Mouse (Mus musculus) C3H10T1/2 (cell line): ENCODE results near the gene Sptan1. TPM values are rescaled to one million over a fixed set of nuclear protein-coding genes. Genes with fewer than 3 reads are reported as not detected.

Experiments used
- polyA plus RNA-seq, 2 experiments: library from polyadenylated mRNA; unstranded; fragments of >200 nt; fragmentation: generic; extraction: Trizol; gene quantifications; one replicate each; pipeline ENCODE4 v1.2.1; 2012; ENCODE audit warnings: missing spikeins in 2 of 2

Gene Sptan1
- polyA plus RNA-seq: 100 to 1,000 TPM in 1 of 2 experiments, 10 to 100 TPM in 1; 22.2 to 162 TPM

DNA sequence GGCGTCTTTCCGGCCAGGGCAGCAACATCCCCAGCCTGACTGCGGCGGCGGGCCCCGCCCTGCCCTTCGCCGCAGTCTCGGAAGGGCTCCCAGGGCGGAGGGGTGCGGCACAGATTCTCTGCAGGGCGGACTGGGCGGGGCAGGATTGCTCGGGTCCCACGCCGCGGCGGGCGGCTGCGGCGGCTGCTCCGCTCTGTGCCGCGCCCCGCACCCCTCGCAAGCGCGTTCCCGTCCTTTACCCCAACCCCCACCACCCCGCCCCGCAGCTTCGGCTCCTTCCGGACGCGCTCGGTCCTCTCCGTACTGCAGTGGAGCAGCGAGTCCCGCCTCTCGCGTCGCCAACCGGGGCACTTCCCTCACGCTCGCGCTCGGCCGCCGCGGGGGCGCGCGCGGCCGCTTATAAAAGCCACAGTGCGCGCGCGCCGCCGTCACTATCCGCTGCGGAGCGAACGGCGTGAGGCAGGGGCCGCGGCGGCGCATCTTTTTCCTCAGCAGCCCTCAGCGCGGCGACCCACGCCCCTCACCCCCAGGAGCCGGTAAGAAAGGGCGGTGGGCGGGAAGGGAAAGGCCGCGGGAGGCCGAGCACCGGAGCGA is at the start of gene Sptan1:
Gene Sptan1, plus strand, starts transcription at position 311 of the 594 bp plus-strand sequence.

DNA sequence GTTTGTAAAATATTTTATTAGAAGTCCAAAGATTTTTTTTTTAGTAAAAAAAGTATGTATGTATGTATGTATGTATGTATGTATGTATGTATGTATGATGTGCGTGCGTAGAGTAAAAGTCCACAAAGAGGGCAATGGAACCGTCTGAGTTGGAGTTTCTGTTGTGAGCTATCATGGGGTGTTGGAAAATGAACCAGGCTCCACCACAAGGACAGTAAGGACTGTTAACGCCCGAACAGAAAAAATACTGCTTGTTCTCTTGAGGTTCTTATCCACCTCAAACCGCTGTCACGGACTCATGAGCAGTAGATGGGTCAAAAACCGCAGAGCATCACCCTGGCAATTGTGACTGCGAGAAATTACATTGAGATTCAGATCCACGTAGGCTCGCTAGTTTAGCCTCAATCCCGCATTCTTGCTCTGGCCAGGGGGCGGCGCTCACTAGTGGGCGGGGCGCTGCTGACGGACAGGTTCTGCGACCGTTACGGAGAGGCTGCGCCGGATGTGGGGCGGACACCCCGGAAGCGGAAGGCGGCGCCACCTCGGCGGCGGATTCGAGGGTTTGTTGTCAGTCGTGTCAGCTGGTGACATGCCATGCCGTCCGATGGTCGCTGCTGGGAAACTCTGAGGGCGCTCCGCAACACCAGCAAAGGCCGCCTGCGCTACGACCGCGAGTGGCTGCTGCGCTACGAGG is 30.3 kb upstream of the Sptan1 start, which contains the start of gene Gle1:
Gene Gle1, plus strand, starts transcription at position 521 of the 694 bp plus-strand sequence.

GRCm38 (mm10) chr2:30048699-30049388 is 83.5 kb downstream of the Sptan1 start, which contains the start of gene Wdr34:
Wdr34 (minus strand) TSS chr2:30048881.

GRCm38 (mm10) chr2:30057223-30057904 is 92.0 kb downstream of the Sptan1 start, which contains the start of gene Set:
Set (plus strand) TSS chr2:30057378.

GRCm38 (mm10) chr2:30077502-30078348 is 112.4 kb downstream of the Sptan1 start, which contains the start of gene Pkn3:
Pkn3 (plus strand) TSS chr2:30077684.

Other genes starting within 250 kb of the Sptan1 start
- gene Gm13420, start 213.9 kb upstream of the Sptan1 start, polyA plus RNA-seq: not detected
- gene Gm13547, start 206.2 kb upstream of the Sptan1 start, polyA plus RNA-seq: not detected
- gene Coq4, start 178.1 kb upstream of the Sptan1 start, polyA plus RNA-seq: 10 to 100 TPM; 17.0 to 54.9 TPM
- gene Trub2, start 177.1 kb upstream of the Sptan1 start, polyA plus RNA-seq: 10 to 100 TPM; 11.3 to 17.7 TPM
- 10 to 100 TPM; 18.4 to 24.1 TPM for gene Slc27a4, start 162.9 kb upstream of the Sptan1 start, polyA plus RNA-seq
- 10 to 100 TPM; 48.4 to 54.2 TPM for gene Urm1, start 145.5 kb upstream of the Sptan1 start, polyA plus RNA-seq
- gene Cercam, start 96.4 kb upstream of the Sptan1 start, polyA plus RNA-seq: 1 to 10 TPM in 1 of 2 experiments, under 1 TPM in 1; 0.12 to 2.1 TPM
- 10 to 100 TPM in 1 of 2 experiments, 1 to 10 TPM in 1; 8.9 to 31.3 TPM for gene Odf2, start 76.3 kb upstream of the Sptan1 start, polyA plus RNA-seq
- gene Gle1, start 30.1 kb upstream of the Sptan1 start, polyA plus RNA-seq: 10 to 100 TPM; 14.2 to 23.3 TPM
- 10 to 100 TPM; 24.5 to 44.4 TPM for gene Wdr34, start 83.3 kb downstream of the Sptan1 start, polyA plus RNA-seq
- 10 to 100 TPM; 40.5 to 75.5 TPM for gene Set, start 91.8 kb downstream of the Sptan1 start, polyA plus RNA-seq
- gene Pkn3, start 112.1 kb downstream of the Sptan1 start, polyA plus RNA-seq: 10 to 100 TPM in 1 of 2 experiments, 1 to 10 TPM in 1; 4.4 to 10.5 TPM
- gene Zdhhc12, start 128.1 kb downstream of the Sptan1 start, polyA plus RNA-seq: 10 to 100 TPM; 14.7 to 19.7 TPM
- 10 to 100 TPM in 1 of 2 experiments, 1 to 10 TPM in 1; 4.4 to 21.5 TPM for gene Zer1, start 159.0 kb downstream of the Sptan1 start, polyA plus RNA-seq
- gene Tbc1d13, start 168.2 kb downstream of the Sptan1 start, polyA plus RNA-seq: 10 to 100 TPM; 13.9 to 25.8 TPM
- gene Endog, start 205.9 kb downstream of the Sptan1 start, polyA plus RNA-seq: 10 to 100 TPM; 10.4 to 13.7 TPM
- gene Spout1, start 212.9 kb downstream of the Sptan1 start, polyA plus RNA-seq: 10 to 100 TPM; 26.1 to 26.9 TPM
- 1 to 10 TPM; 1.1 to 5.2 TPM for gene Kyat1, start 240.3 kb downstream of the Sptan1 start, polyA plus RNA-seq